Mouse (Mus musculus): Measurements from ENCODE around the gene Vmn1r40. TPM values are rescaled to one million over a fixed set of nuclear protein-coding genes. Genes with fewer than 3 reads are reported as not detected.

Vmn1r40 gene
- polyA plus RNA-seq, 1 experiment from 2014 or later = not detected

DNA sequence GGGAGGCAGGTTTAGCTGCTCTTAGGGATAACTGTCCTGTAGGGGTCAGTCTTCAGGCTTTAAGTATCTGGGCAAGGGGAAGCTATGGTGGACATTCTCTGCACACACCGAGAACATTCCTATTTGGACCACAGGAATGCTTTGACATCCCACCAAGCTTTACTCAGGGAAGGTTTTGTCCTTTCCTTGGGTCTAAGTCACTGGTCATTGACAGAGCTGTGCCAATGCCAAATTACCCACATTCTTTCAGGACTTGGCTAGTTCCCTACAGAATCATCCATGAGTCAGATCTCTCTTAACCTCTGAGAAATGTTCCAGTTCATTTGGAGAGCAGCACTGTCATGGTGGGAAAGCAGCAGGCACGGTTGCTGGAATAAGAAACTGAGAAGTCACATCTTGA lies 716 bp upstream of the Vmn1r40 start:
- H3K9me3 ChIP-seq (ENCODE audit: control insufficient read depth, low read length) = no peaks in the 10 kb centered on the region
- no peaks in the 10 kb centered on the region for H3K36me3 ChIP-seq (ENCODE audit: control insufficient read depth, insufficient read depth, low read length)
- WGBS = 69% methylated on average over 2 of the region's 2 CpGs
- no peaks in the 10 kb centered on the region for H3K27me3 ChIP-seq (ENCODE audit: control insufficient read depth, insufficient read depth, low read length)
- H3K4me2 ChIP-seq (replicated peaks; ENCODE audit: low read depth) = no peak overlapping the region
- H3K9ac ChIP-seq (ENCODE audit: low read length) = no peak overlapping the region
- TF ChIP-seq EP300 (optimal IDR thresholded peaks at IDR 0.05) (no peak), CTCF (IDR thresholded peaks at IDR 0.05; ENCODE audit: low read depth) (no peak)
- no peak for ATAC-seq (ENCODE audit: low FRiP score, low TSS enrichment)
- H3K27ac ChIP-seq (replicated peaks) = no peak overlapping the region
- H3K4me3 ChIP-seq (ENCODE audit: low read depth, low read length) = no peak overlapping the region
- no peak for DNase-seq (ENCODE audit: low spot score)
- no peaks in the 10 kb centered on the region for H3K4me1 ChIP-seq (replicated peaks; ENCODE audit: control insufficient read depth, insufficient read depth)

GRCm38 (mm10) chr6:89718051-89718450 lies 10.7 kb downstream of the Vmn1r40 start:
- DNase-seq (ENCODE audit: low spot score) (no peak), ATAC-seq (ENCODE audit: low FRiP score, low TSS enrichment) (no peak)
- Histone ChIP-seq H3K27me3 (ENCODE audit: control insufficient read depth, insufficient read depth, low read length) (no peaks in the 10 kb centered on the region), H3K4me3 (ENCODE audit: low read depth, low read length) (no peak overlapping the region), H3K9ac (ENCODE audit: low read length) (no peak overlapping the region), H3K36me3 (ENCODE audit: control insufficient read depth, insufficient read depth, low read length) (no peaks in the 10 kb centered on the region), H3K9me3 (ENCODE audit: control insufficient read depth, low read length) (no peaks in the 10 kb centered on the region), H3K27ac (replicated peaks) (no peak overlapping the region), H3K4me1 (replicated peaks; ENCODE audit: control insufficient read depth, insufficient read depth) (no peaks in the 10 kb centered on the region), H3K4me2 (replicated peaks; ENCODE audit: low read depth) (no peak overlapping the region)
- TF ChIP-seq EP300 (optimal IDR thresholded peaks at IDR 0.05) (no peak), CTCF (IDR thresholded peaks at IDR 0.05; ENCODE audit: low read depth) (no peak)

- Histone ChIP-seq H3K4me1 (replicated peaks; ENCODE audit: control insufficient read depth, insufficient read depth) (no peaks in the 10 kb centered on the region), H3K4me3 (ENCODE audit: low read depth, low read length) (no peak within 1 kb of the TSS), H3K36me3 (ENCODE audit: control insufficient read depth, insufficient read depth, low read length) (no peaks in the 10 kb centered on the region), H3K4me2 (replicated peaks; ENCODE audit: low read depth) (no peak within 1 kb of the TSS), H3K27ac (replicated peaks) (no peak within 1 kb of the TSS), H3K27me3 (ENCODE audit: control insufficient read depth, insufficient read depth, low read length) (no peaks in the 10 kb centered on the region), H3K9me3 (ENCODE audit: control insufficient read depth, low read length) (no peaks in the 10 kb centered on the region), H3K9ac (ENCODE audit: low read length) (no peak within 1 kb of the TSS)
- TF ChIP-seq EP300 (optimal IDR thresholded peaks at IDR 0.05) (no peak), CTCF (IDR thresholded peaks at IDR 0.05; ENCODE audit: low read depth) (no peak)
- DNase-seq (ENCODE audit: low spot score) (no peak), ATAC-seq (ENCODE audit: low FRiP score, low TSS enrichment) (no peak)
Observed at GRCm38 (mm10) chr6:89740466-89740865, 33.1 kb downstream of the Vmn1r40 start, which contains the start of gene Vmn1r41. Gene Vmn1r41 (plus strand): TSS chr6:89740766.

GRCm38 (mm10) chr6:89742811-89743210 lies 35.5 kb downstream of the Vmn1r40 start:
- Histone ChIP-seq H3K27ac (replicated peaks) (no peak overlapping the region), H3K36me3 (ENCODE audit: control insufficient read depth, insufficient read depth, low read length) (no peaks in the 10 kb centered on the region), H3K9me3 (ENCODE audit: control insufficient read depth, low read length) (no peaks in the 10 kb centered on the region), H3K27me3 (ENCODE audit: control insufficient read depth, insufficient read depth, low read length) (no peaks in the 10 kb centered on the region), H3K4me2 (replicated peaks; ENCODE audit: low read depth) (no peak overlapping the region), H3K4me1 (replicated peaks; ENCODE audit: control insufficient read depth, insufficient read depth) (no peaks in the 10 kb centered on the region), H3K9ac (ENCODE audit: low read length) (no peak overlapping the region), H3K4me3 (ENCODE audit: low read depth, low read length) (no peak overlapping the region)
- DNase-seq (ENCODE audit: low spot score) = no peak
- ATAC-seq (ENCODE audit: low FRiP score, low TSS enrichment) = peak; percentile 79
- TF ChIP-seq CTCF (IDR thresholded peaks at IDR 0.05; ENCODE audit: low read depth) = no peak
- TF ChIP-seq EP300 (optimal IDR thresholded peaks at IDR 0.05) = no peak

Other genes starting within 250 kb of the Vmn1r40 start
- 19.5 and 22.7 TPM in 2 replicates for gene Chchd6, start 111.9 kb upstream of the Vmn1r40 start, polyA plus RNA-seq (2015; fragmentation: Nextera tagmentation; extraction: Ambion mirVana)
- gene Txnrd3, start 63.6 kb upstream of the Vmn1r40 start, polyA plus RNA-seq (2015; fragmentation: Nextera tagmentation; extraction: Ambion mirVana) = 11.5 and 11.7 TPM in 2 replicates
- not detected in 2 replicates for gene Vmn1r41, start 33.2 kb downstream of the Vmn1r40 start, polyA plus RNA-seq (2015; fragmentation: Nextera tagmentation; extraction: Ambion mirVana)
- gene Vmn1r42, start 168.9 kb downstream of the Vmn1r40 start, polyA plus RNA-seq (2015; fragmentation: Nextera tagmentation; extraction: Ambion mirVana) = not detected in 2 replicates
- gene Vmn1r43, start 168.9 kb downstream of the Vmn1r40 start, polyA plus RNA-seq (2015; fragmentation: Nextera tagmentation; extraction: Ambion mirVana) = 0.11 and 0.12 TPM in 2 replicates
- not detected in 2 replicates for gene Vmn1r44, start 176.1 kb downstream of the Vmn1r40 start, polyA plus RNA-seq (2015; fragmentation: Nextera tagmentation; extraction: Ambion mirVana)
- 0.05 TPM in 1 of 2 replicates, not detected in the other for gene Vmn1r45, start 233.1 kb downstream of the Vmn1r40 start, polyA plus RNA-seq (2015; fragmentation: Nextera tagmentation; extraction: Ambion mirVana)